Mouse (Mus musculus): ENCODE data around the gene Bcl2l11. TPM values are rescaled to one million over a fixed set of nuclear protein-coding genes. Genes with fewer than 3 reads are reported as not detected.
"Not testable (repeated sequence)": the region's sequence is repeated elsewhere in the genome, so short reads cannot be mapped to it uniquely, and the experiment has no call there.

Bcl2l11 gene
- total RNA-seq, 2 experiments from 2014 or later: 5.6 to 6.3 TPM

- no peak for DNase-seq (ENCODE audit: low spot score in 2 of 2)
Observed at GRCm38 (mm10) chr2:128169972-128170371, 44.1 kb downstream of the Bcl2l11 start.

- no peak for DNase-seq (ENCODE audit: low spot score in 2 of 2)
Observed at GRCm38 (mm10) chr2:128170614-128171013, 44.8 kb downstream of the Bcl2l11 start.

- DNase-seq (ENCODE audit: low spot score in 2 of 2): peak in 1 of 2 experiments; percentile 31
Observed at GRCm38 (mm10) chr2:128172266-128172665, 46.4 kb downstream of the Bcl2l11 start.

- DNase-seq (ENCODE audit: low spot score in 2 of 2): no peak
Observed at GRCm38 (mm10) chr2:128174176-128174575, 48.3 kb downstream of the Bcl2l11 start.

DNA sequence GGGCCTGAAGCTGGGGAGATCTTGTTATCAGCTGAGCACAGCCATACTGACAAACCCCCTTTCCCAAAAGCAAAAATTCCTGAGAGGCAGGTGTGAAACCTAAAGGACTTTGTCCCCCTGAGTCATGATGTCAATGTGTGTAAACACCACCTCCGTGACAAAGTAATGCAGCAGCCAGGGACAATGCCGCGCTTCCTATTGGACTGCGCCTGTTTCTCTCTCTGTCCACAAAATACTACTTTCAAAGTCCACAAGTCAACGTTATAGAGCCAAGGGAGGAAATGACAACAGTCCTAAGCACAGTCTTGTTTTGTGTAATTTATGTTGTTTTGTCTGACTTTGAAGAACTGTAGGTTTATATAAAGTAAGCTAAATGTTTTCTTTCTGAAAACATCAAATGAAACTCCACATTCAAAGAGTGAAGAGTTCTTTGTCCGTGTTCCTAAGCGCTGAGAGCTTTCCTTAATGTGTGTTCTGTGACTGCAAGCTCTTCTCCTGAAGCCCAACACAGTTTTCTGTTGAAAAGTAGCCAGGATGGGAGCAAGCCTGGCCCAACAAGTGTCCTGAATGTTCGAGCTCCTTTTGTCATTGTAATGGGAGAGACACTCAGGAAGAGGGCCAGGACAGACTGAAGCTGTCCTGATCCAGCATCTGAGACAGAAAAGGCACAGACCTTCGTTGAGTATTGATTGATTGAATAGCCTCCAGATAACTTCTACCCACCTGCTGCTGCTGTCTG is 48.9 kb downstream of the Bcl2l11 start:
- DNase-seq (ENCODE audit: low spot score in 2 of 2): no peak

GRCm38 (mm10) chr2:128175625-128176024 is 49.8 kb downstream of the Bcl2l11 start:
- no peak for DNase-seq (ENCODE audit: low spot score in 2 of 2)

GRCm38 (mm10) chr2:128176391-128177044 is 50.7 kb downstream of the Bcl2l11 start:
- DNase-seq (ENCODE audit: low spot score in 2 of 2): no peak

GRCm38 (mm10) chr2:128177241-128177661 is 51.4 kb downstream of the Bcl2l11 start:
- no peak for DNase-seq (ENCODE audit: low spot score in 2 of 2)

DNA sequence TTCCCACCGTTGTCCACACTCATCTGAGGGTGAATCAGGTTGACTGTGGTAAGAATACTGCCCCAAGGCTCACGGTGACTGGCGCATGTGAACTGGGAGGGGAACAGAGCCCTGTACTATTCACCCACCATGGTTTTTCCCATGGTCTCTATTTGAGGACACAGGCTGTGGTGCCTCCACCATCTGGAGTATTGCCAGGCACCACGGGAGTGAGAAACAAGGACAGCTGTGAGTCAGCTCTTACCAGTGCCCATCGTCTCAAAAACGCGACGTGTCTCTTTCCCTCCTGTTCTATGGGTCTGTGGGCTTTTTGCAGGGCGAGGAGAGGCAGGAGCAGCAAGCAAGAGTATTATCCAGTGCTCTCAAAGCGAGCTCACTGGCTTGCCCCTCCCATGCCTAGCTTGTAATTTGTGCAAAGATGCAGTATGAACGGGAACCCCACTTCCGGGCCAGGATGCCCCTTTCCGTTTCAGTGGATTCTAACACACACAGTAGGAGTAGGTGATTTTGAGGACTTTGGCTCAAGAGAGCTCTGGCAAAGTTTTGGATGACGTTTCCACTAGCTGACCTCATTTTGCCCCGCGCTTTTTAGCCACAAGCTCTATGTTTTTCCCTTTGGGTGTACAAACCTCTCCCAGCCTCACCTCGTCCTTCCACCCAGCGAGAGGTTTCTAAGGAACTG is 53.4 kb downstream of the Bcl2l11 start:
- no peak for DNase-seq (ENCODE audit: low spot score in 2 of 2)

DNA sequence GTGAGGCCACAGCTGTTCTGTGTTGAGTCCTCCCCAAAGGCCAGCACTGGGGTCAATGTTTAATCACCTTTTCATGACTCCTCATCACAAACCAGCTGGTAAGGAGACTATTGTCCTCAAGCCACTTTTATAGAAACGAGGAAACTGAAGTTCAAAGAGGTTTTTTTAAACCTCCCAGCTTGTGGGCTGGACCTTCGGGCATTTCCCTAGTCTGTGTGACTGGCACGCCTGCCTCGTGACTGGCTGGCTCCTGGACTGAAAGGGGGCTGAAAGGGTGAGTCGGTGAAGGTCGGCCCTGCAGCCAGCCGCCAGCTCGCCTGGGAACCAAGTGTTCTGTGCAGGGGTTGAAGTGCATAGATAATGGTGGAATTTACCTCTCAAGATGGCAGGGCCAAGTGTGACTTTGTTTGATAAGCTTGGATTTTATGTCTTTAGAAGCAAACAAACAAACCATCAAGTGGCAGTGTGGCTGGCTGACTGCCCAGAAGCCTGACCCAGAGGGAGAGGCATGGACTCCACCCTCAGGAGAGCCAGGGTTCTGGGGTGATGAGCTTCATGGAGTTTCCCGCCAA is 54.1 kb downstream of the Bcl2l11 start:
- no peak for DNase-seq (ENCODE audit: low spot score in 2 of 2)

DNA sequence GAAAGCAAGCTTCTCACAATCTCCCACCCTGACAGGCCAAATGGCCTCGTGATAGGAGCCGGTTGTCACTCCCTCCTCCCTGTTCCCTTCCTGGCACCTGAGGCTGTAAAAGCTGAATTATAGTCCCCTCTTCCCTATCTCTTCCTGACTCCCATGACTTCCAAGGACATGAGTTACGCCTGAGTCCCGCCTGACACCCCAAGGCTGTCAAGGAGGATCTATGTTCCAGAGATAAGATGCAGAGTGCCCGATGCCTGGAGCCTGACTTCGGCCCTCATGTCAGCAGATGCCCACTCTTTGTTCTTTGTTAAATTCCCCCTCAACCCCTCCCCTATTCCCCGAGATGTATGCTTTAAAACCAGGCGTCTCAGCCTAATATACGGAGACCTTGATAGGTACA is 56.3 kb downstream of the Bcl2l11 start:
- not testable (repeated sequence) for DNase-seq (ENCODE audit: low spot score in 2 of 2)

- no peak for DNase-seq (ENCODE audit: low spot score in 2 of 2)
Observed at GRCm38 (mm10) chr2:128182751-128183150, 56.9 kb downstream of the Bcl2l11 start.

- DNase-seq (ENCODE audit: low spot score in 2 of 2): no peak
Observed at GRCm38 (mm10) chr2:128183762-128184161, 57.9 kb downstream of the Bcl2l11 start.

GRCm38 (mm10) chr2:128185942-128186341 is 60.1 kb downstream of the Bcl2l11 start:
- no peak for DNase-seq (ENCODE audit: low spot score in 2 of 2)

- DNase-seq (ENCODE audit: low spot score in 2 of 2): no peak
Observed at GRCm38 (mm10) chr2:128187277-128187676, 61.4 kb downstream of the Bcl2l11 start.

DNA sequence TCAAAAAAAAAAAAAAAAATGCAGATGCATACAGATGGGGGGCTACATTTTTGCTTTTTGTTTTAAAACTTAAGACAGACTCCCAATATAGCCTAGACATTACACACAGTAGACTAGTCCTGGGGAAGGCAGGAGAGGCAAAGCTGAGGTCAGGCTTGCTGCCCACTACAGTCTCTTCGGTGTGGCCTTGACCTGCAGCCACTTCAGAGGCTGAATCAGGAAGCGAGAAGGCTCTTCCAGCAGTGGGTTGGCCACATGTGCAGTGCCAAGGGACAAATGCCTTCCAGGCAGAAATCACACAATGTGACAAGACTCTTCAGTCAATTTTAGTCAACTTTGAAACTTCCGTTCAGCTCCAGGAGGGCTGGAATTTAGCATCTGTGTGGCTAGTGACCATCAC is 62.6 kb downstream of the Bcl2l11 start:
- no peak for DNase-seq (ENCODE audit: low spot score in 2 of 2)

- no peak for DNase-seq (ENCODE audit: low spot score in 2 of 2)
Observed at GRCm38 (mm10) chr2:128189691-128190090, 63.9 kb downstream of the Bcl2l11 start.

DNA sequence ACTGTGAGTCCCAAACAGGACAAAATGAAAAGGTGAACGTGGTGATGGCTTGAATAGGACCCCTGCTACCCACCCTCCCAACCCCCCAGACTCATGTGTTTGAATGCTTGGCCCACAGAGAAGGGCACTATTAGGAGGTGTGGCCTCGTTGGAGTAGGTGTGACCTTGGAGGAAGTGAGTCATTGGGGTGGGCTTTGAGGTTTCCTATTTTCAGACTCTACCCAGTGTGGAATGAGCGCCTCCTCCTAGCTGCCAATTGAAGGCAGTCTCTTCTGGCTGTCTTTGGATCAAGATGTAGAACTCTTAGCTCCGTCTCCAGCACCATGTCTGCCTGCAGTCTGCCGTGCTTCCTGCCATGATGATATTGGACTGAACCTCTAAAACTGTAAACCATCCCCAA is 64.4 kb downstream of the Bcl2l11 start:
- no peak for DNase-seq (ENCODE audit: low spot score in 2 of 2)

GRCm38 (mm10) chr2:128193411-128193810 is 67.6 kb downstream of the Bcl2l11 start:
- no peak for DNase-seq (ENCODE audit: low spot score in 2 of 2)

GRCm38 (mm10) chr2:128197379-128197778 is 71.5 kb downstream of the Bcl2l11 start:
- no peak for DNase-seq (ENCODE audit: low spot score in 2 of 2)

GRCm38 (mm10) chr2:128203147-128203546 is 77.3 kb downstream of the Bcl2l11 start:
- no peak for DNase-seq (ENCODE audit: low spot score in 2 of 2)

Measured in left cerebral cortex, adult 18-20 months (tissue).